ENCODE assay signal across 8 mouse cellular contexts in the genomic region with DNA sequence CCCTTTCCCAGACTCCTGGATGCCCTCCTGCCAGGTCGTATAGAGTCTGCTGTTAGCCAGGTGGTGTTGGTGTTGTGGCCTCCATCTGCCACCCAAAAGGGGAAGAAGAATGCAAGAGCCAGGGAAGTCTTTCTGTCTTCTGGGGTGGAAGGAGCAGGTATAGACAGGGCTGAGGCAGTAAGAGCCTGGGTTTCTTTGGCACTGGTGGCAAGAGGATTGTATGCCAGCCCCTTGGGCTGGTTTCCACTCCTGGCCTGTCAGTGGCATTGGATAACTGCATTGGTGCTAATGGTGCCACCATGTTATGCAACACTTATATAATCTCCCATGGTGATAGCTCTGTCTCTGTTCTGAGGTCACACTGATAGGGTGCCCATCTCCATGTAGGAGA. TPM values are rescaled to one million over a fixed set of nuclear protein-coding genes. Genes with fewer than 3 reads are reported as not detected.
DNase-seq lines count a peak whose midpoint lies in the region; ATAC-seq and TF ChIP-seq lines count a peak whose summit lies in the region.

No protein-coding gene starts in this region.

- H3K4me3 ChIP-seq in CH12.LX (replicated peaks in 1 of 3; ENCODE audit: low read depth in 2 of 3, low read length in 2 of 3, poor library complexity in 1 of 3) = peak overlapping the region; percentile 73 to 91 (median 78)
- H3K4me3 ChIP-seq in hindbrain, embryonic 11.5 days (ENCODE audit: low read depth, low read length) = no peak overlapping the region
- peak overlapping the region; percentile 62 for H3K4me3 ChIP-seq in liver, embryonic 11.5 days (ENCODE audit: low read depth, low read length)
- peak overlapping the region; percentile 66; the same call in 1 of the 2 replicates for H3K4me3 ChIP-seq in stomach, embryonic 14.5 days (ENCODE audit: low read depth, low read length)

- H3K4me1 ChIP-seq in CH12.LX (ENCODE audit: control insufficient read depth in 1 of 2, insufficient read depth in 2 of 2) = peaks cover 22 to 62% of the 10 kb centered on the region in 2 experiments
- H3K4me1 ChIP-seq in hindbrain, embryonic 11.5 days (replicated peaks; ENCODE audit: control insufficient read depth, insufficient read depth, low read length) = peaks cover 6% of the 10 kb centered on the region
- H3K4me1 ChIP-seq in liver, embryonic 11.5 days (replicated peaks; ENCODE audit: control insufficient read depth, insufficient read depth, low read length) = peaks cover 26% of the 10 kb centered on the region
- H3K4me1 ChIP-seq in stomach, embryonic 14.5 days (ENCODE audit: control insufficient read depth, insufficient read depth, low read length) = peaks cover 3% of the 10 kb centered on the region; the same call in 1 of the 2 replicates

- H3K27ac ChIP-seq in CH12.LX (ENCODE audit: insufficient read depth, low read depth) = no peak overlapping the region
- no peak overlapping the region for H3K27ac ChIP-seq in hindbrain, embryonic 11.5 days (ENCODE audit: low read depth, low read length)
- no peak overlapping the region for H3K27ac ChIP-seq in liver, embryonic 11.5 days (ENCODE audit: low read depth, low read length)
- no peak overlapping the region for H3K27ac ChIP-seq in stomach, embryonic 14.5 days (ENCODE audit: low read length)

- peaks cover 8% of the 10 kb centered on the region; the same call in 1 of the 2 replicates for H3K79me2 ChIP-seq in CH12.LX (replicated peaks; ENCODE audit: control insufficient read depth, extremely low read depth, insufficient read depth, poor library complexity, severe bottlenecking)

- no peak for TF ChIP-seq CTCF in CH12.LX (conservative IDR thresholded peaks at IDR 0.05 in 1 of 2, IDR thresholded peaks at IDR 0.05 in 1 of 2; ENCODE audit: low read depth in 2 of 2, low read length in 2 of 2)

- peak; percentile 36 to 52 for DNase-seq in frontal cortex, adult 2 months (ENCODE audit: extremely low spot score in 1 of 2, low spot score in 1 of 2)
- no peak for DNase-seq in frontal cortex, postnatal 10 days (ENCODE audit: low spot score in 2 of 2)
- no peak for DNase-seq in CH12.LX (ENCODE audit: extremely low read depth)
- peak; percentile 61 to 62 for DNase-seq in cerebellum, postnatal 36 days
- no peak for DNase-seq in hindbrain, embryonic 11.5 days (ENCODE audit: low spot score)
- no peak for DNase-seq in liver, embryonic 11.5 days (ENCODE audit: low spot score)
- DNase-seq in thymus, postnatal 36 days = no peak

- no peak for ATAC-seq in hindbrain, embryonic 11.5 days (ENCODE audit: low FRiP score)
- ATAC-seq in liver, embryonic 11.5 days (replicated peaks; ENCODE audit: low FRiP score) = no peak
- no peak for ATAC-seq in stomach, embryonic 14.5 days (ENCODE audit: insufficient number of reproducible peaks, insufficient read depth, low FRiP score, low read depth)

- no peaks in the 10 kb centered on the region for H3K9me3 ChIP-seq in CH12.LX (replicated peaks; ENCODE audit: low read length)
- H3K9me3 ChIP-seq in hindbrain, embryonic 11.5 days (ENCODE audit: control insufficient read depth, low read length) = no peaks in the 10 kb centered on the region
- H3K9me3 ChIP-seq in liver, embryonic 11.5 days (ENCODE audit: control insufficient read depth, low read length) = no peaks in the 10 kb centered on the region
- H3K9me3 ChIP-seq in stomach, embryonic 14.5 days (ENCODE audit: control insufficient read depth, low read depth, low read length) = no peaks in the 10 kb centered on the region

- H3K36me3 ChIP-seq in CH12.LX (replicated peaks in 1 of 2; ENCODE audit: control insufficient read depth in 1 of 2, insufficient read depth in 1 of 2, low read length in 1 of 2) = no peaks in the 10 kb centered on the region
- H3K36me3 ChIP-seq in hindbrain, embryonic 11.5 days (ENCODE audit: control insufficient read depth, insufficient read depth, low read length) = no peaks in the 10 kb centered on the region
- H3K36me3 ChIP-seq in liver, embryonic 11.5 days (ENCODE audit: control insufficient read depth, insufficient read depth, low read length) = no peaks in the 10 kb centered on the region
- no peaks in the 10 kb centered on the region for H3K36me3 ChIP-seq in stomach, embryonic 14.5 days (ENCODE audit: control insufficient read depth, insufficient read depth, low read length)

- TF ChIP-seq RAD21 in CH12.LX (IDR thresholded peaks at IDR 0.05; ENCODE audit: low read depth, low read length) = no peak

- no peak for TF ChIP-seq EP300 in CH12.LX (IDR thresholded peaks at IDR 0.05; ENCODE audit: low read length)

- no peaks in the 10 kb centered on the region for H3K27me3 ChIP-seq in CH12.LX (replicated peaks)
- no peaks in the 10 kb centered on the region for H3K27me3 ChIP-seq in hindbrain, embryonic 11.5 days (ENCODE audit: control insufficient read depth, insufficient read depth, low read length)
- no peaks in the 10 kb centered on the region for H3K27me3 ChIP-seq in liver, embryonic 11.5 days (replicated peaks; ENCODE audit: control insufficient read depth, insufficient read depth, low read length)
- H3K27me3 ChIP-seq in stomach, embryonic 14.5 days (ENCODE audit: control insufficient read depth, insufficient read depth, low read length) = no peaks in the 10 kb centered on the region

- WGBS in hindbrain, embryonic 11.5 days = 18% methylated on average over 1 of the region's 1 CpGs
- WGBS in liver, embryonic 11.5 days = 13% methylated on average over 1 of the region's 1 CpGs
- WGBS in stomach, embryonic 14.5 days = 16% methylated on average over 1 of the region's 1 CpGs

- dilution Hi-C loops in CH12.LX (cut with MboI; ENCODE audit: extremely low pct_ligation_motif_present, extremely low pct_unique_long_range_greater_than_20kb, low sequenced_read_pairs) = no loop called here

- H3K9ac ChIP-seq in CH12.LX (ENCODE audit: insufficient read depth, low read depth) = peak overlapping the region; percentile 42
- no peak overlapping the region for H3K9ac ChIP-seq in hindbrain, embryonic 11.5 days (ENCODE audit: low read depth, low read length)
- no peak overlapping the region for H3K9ac ChIP-seq in liver, embryonic 11.5 days (ENCODE audit: low read depth, low read length)
- H3K9ac ChIP-seq in stomach, embryonic 14.5 days (replicated peaks; ENCODE audit: low read depth, low read length) = no peak overlapping the region

- no peak for TF ChIP-seq POLR2A in CH12.LX (IDR thresholded peaks at IDR 0.05; ENCODE audit: low read depth, low read length)

- in situ Hi-C loops in CH12.LX (cut with MboI; ENCODE audit: low pct_ligation_motif_present, low pct_unique_long_range_greater_than_20kb, low sequenced_read_pairs) = no loop called here

- H3K4me2 ChIP-seq in CH12.LX (ENCODE audit: insufficient read depth, low read depth, poor library complexity, severe bottlenecking) = peak overlapping the region; percentile 95
- H3K4me2 ChIP-seq in hindbrain, embryonic 11.5 days (replicated peaks; ENCODE audit: low read depth, low read length) = peak overlapping the region; percentile 96
- peak overlapping the region; percentile 98 for H3K4me2 ChIP-seq in liver, embryonic 11.5 days
- peak overlapping the region; percentile 93 for H3K4me2 ChIP-seq in stomach, embryonic 14.5 days (replicated peaks; ENCODE audit: low read depth, low read length)

TF ChIP-seq in CH12.LX, 34 proteins besides CTCF, POLR2A, EP300 and RAD21:
- TF ChIP-seq POLR2AphosphoS2 (IDR thresholded peaks at IDR 0.05; ENCODE audit: low read depth, low read length) (no peak), NRF1 (IDR thresholded peaks at IDR 0.05; ENCODE audit: low read depth, low read length) (no peak), TBP (conservative IDR thresholded peaks at IDR 0.05; ENCODE audit: low read depth, low read length) (no peak), MXI1 (IDR thresholded peaks at IDR 0.05; ENCODE audit: low read depth, low read length) (no peak), ZKSCAN1 (IDR thresholded peaks at IDR 0.05; ENCODE audit: borderline replicate concordance, low read depth, low read length) (no peak), ZNF384 (IDR thresholded peaks at IDR 0.05; ENCODE audit: low read depth, low read length) (no peak), MAZ (IDR thresholded peaks at IDR 0.05; ENCODE audit: low read depth, low read length) (no peak), ZMIZ1 (IDR thresholded peaks at IDR 0.05; ENCODE audit: low read depth, low read length) (no peak), MAFK (IDR thresholded peaks at IDR 0.05; ENCODE audit: insufficient replicate concordance, low read length) (no peak), ZC3H11A (IDR thresholded peaks at IDR 0.05; ENCODE audit: low read depth, low read length) (no peak), CHD2 (IDR thresholded peaks at IDR 0.05; ENCODE audit: low read length) (no peak), USF2 (conservative IDR thresholded peaks at IDR 0.05; ENCODE audit: low read depth, low read length) (no peak), RCOR1 (conservative IDR thresholded peaks at IDR 0.05; ENCODE audit: low read depth, low read length) (no peak), JUN (IDR thresholded peaks at IDR 0.05; ENCODE audit: insufficient read depth, low read depth, low read length) (no peak), MYC (IDR thresholded peaks at IDR 0.05; ENCODE audit: low read depth, low read length) (no peak), PAX5 (IDR thresholded peaks at IDR 0.05; ENCODE audit: low read length) (no peak)

RNA-seq across cellular contexts. Expression of gene Cd34, which starts 38.7 kb away (rescaled TPM):
- 43.8 and 48.6 TPM in 2 replicates for polyA plus RNA-seq in frontal cortex, adult 2 months (2012; rRNA removed)
- total RNA-seq in CH12.LX (2012; rRNA removed) (not detected in 2 replicates), CH12.LX (2014; rRNA removed) (not detected in 2 replicates)
- polyA plus RNA-seq in CH12.LX (2012; ENCODE audit: insufficient read length, low read depth) = not detected in 2 replicates
- polyA plus RNA-seq in hindbrain, embryonic 11.5 days (2014; fragmentation: Nextera tagmentation; extraction: Ambion mirVana) = 55.3 and 58.3 TPM in 2 replicates
- polyA plus RNA-seq in liver, embryonic 11.5 days (2014; fragmentation: Nextera tagmentation; extraction: Ambion mirVana) = 35.8 and 37.1 TPM in 2 replicates
- polyA plus RNA-seq in stomach, embryonic 14.5 days (2014; fragmentation: Nextera tagmentation; extraction: Ambion mirVana) = 70.6 and 74.9 TPM in 2 replicates

Comparison
In these comparisons a context has a peak if more than half of its experiments do, and no peak if none do; other contexts are left out.
1. DNase-seq: peak in frontal cortex, adult 2 months (2 of 2) and cerebellum, postnatal 36 days (2 of 2); none in frontal cortex, postnatal 10 days (0 of 2), CH12.LX (single experiment), hindbrain, embryonic 11.5 days (single experiment), liver, embryonic 11.5 days (single experiment) and thymus, postnatal 36 days (0 of 2).
2. RNA of gene Cd34, which starts 38.7 kb away (polyA plus RNA-seq): 70.6 to 74.9 TPM in stomach, embryonic 14.5 days, 55.3 to 58.3 TPM in hindbrain, embryonic 11.5 days, 43.8 to 48.6 TPM in frontal cortex, adult 2 months and 35.8 to 37.1 TPM in liver, embryonic 11.5 days; not detected in CH12.LX; every median in the first group is over 10 times any median in the second.
3. Peak in every context shown above with its lines, with median percentiles within 50 percentile points of each other: H3K4me2 ChIP-seq.